Mouse (Mus musculus) liver, embryonic 13.5 days (tissue): Measurements from ENCODE around the gene Ube2h. TPM values are rescaled to one million over a fixed set of nuclear protein-coding genes. Genes with fewer than 3 reads are reported as not detected.
A peak's percentile ranks its signal among the peaks of the same experiment; 100 is the strongest.

Experiments used
- ATAC-seq: fragments of 200-750 bp; cut with Nextera tagmentation; 2 replicates; pipeline ENCODE4 v1.8.0; 2017; ENCODE audit warnings: low read depth, mild to moderate bottlenecking, moderate number of reproducible peaks, moderate library complexity
- DNase-seq: peaks from one replicate; pipeline ENCODE4 v3.0.0; 2022
- H3K27ac ChIP-seq: fragments of 300-500 bp; sonication (generic); 2 replicates; pipeline ENCODE4 v1.5.1; 2015; ENCODE audit warnings: moderate library complexity, mild to moderate bottlenecking, inconsistent platforms
- H3K27me3 ChIP-seq: fragments of 300-500 bp; sonication (generic); 2 replicates; pipeline ENCODE4 v1.6.1; 2015; ENCODE audit warnings: mild to moderate bottlenecking, inconsistent platforms
- H3K36me3 ChIP-seq: fragments of 300-500 bp; sonication (generic); 2 replicates; pipeline ENCODE4 v1.6.1; 2015; ENCODE audit warnings: mild to moderate bottlenecking, inconsistent platforms
- H3K4me1 ChIP-seq: fragments of 300-500 bp; sonication (generic); replicated peaks from 2 replicates; pipeline ENCODE4 v1.6.1; 2015; ENCODE audit warnings: inconsistent platforms
- H3K4me2 ChIP-seq: fragments of 300-500 bp; sonication (generic); 2 replicates; pipeline ENCODE4 v1.6.1; 2015; ENCODE audit warnings: inconsistent platforms, mild to moderate bottlenecking, moderate library complexity
- H3K4me3 ChIP-seq: fragments of 300-500 bp; sonication (generic); replicated peaks from 2 replicates; pipeline ENCODE4 v1.5.1; 2015; ENCODE audit warnings: mild to moderate bottlenecking, inconsistent platforms
- H3K9ac ChIP-seq: fragments of 300-500 bp; sonication (generic); 2 replicates; pipeline ENCODE4 v1.6.1; 2015; ENCODE audit warnings: mild to moderate bottlenecking, inconsistent platforms
- H3K9me3 ChIP-seq: fragments of 300-500 bp; sonication (generic); replicated peaks from 2 replicates; pipeline ENCODE4 v1.6.1; 2016; ENCODE audit warnings: inconsistent platforms
- WGBS: fragments of 180-500 bp; shearing (Covaris S2); methylation state at CpG from one replicate; pipeline ENCODE4 v1.1.7; 2015; ENCODE audit not compliant: insufficient replicate concordance; 5-methylcytosine and 5-hydroxymethylcytosine counted together
- polyA plus RNA-seq: library from polyadenylated mRNA; unstranded; fragments of >200 nt; fragmentation: Nextera tagmentation; extraction: Ambion mirVana; gene quantifications from 2 replicates; pipeline ENCODE4 v1.2.1, GENCODE M21; 2015

The Ube2h gene
- polyA plus RNA-seq = 25.4 and 28.5 TPM in 2 replicates

DNA sequence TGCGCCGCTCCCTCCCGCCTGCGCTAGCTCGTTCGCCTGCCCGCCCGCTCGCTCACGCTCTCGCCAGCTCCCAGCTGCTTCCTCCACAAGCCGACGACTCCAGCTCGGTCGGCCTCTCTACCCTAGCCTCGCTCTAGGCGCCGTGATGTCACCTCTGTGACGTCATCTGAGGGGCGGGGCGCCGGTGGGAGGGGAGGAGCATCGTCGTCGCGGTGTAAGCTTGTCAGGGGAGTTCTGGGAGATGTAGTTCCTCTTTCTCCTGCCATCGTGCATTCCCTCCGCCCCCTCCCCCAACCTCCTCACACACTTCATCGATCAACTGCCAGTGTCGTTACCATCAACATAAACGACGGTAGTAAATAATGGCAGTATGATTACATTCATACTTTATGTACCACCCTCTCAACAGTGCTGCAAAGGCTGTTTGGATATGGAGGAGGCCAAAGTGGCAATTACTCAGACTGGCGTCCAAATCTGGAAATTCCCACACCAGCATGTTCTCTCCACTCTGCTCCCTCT lies at the start of gene Ube2h:
TSS of gene Ube2h (minus strand) at position 141 of the 519 bp plus-strand sequence.
- Histone ChIP-seq H3K9ac (peak within 1 kb of the TSS; percentile 91), H3K27ac (peak within 1 kb of the TSS; percentile 98), H3K4me2 (peak within 1 kb of the TSS; percentile 87), H3K9me3 (no peaks in the 10 kb centered on the region), H3K4me3 (peak within 1 kb of the TSS; percentile 78), H3K27me3 (no peaks in the 10 kb centered on the region), H3K4me1 (peaks cover 86% of the 10 kb centered on the region), H3K36me3 (no peaks in the 10 kb centered on the region)
- DNase-seq (peak; percentile 99), ATAC-seq (peak; percentile 73)
- 1% methylated on average over 33 of the region's 33 CpGs for WGBS

DNA sequence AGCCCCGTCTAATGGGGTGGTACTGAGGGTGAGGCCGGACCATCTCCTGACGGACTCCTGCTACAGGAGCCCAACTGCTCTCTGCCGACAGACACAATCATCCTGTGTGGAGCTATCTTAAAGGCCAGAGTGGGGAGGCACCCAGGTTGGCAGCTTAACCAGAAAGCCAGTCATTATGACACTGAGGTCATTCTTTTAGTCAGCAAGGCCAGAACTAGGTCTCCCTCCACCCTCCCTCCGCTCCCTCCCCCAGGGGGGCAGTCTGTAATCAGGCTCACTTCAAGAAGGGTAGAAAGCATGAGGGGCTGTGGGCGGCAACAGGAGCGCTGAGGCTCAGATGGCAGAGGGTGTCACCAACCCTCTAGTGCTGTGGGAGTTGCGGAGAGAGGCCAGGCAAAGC lies 49.3 kb upstream of the Ube2h start:
- Histone ChIP-seq H3K27me3 (no peaks in the 10 kb centered on the region), H3K4me2 (no peak overlapping the region), H3K4me1 (peaks cover 16% of the 10 kb centered on the region), H3K9me3 (no peaks in the 10 kb centered on the region), H3K27ac (no peak overlapping the region), H3K9ac (no peak overlapping the region), H3K36me3 (no peaks in the 10 kb centered on the region), H3K4me3 (no peak overlapping the region)
- DNase-seq = no peak
- no peak for ATAC-seq
- WGBS = 75% methylated on average over 8 of the region's 8 CpGs

DNA sequence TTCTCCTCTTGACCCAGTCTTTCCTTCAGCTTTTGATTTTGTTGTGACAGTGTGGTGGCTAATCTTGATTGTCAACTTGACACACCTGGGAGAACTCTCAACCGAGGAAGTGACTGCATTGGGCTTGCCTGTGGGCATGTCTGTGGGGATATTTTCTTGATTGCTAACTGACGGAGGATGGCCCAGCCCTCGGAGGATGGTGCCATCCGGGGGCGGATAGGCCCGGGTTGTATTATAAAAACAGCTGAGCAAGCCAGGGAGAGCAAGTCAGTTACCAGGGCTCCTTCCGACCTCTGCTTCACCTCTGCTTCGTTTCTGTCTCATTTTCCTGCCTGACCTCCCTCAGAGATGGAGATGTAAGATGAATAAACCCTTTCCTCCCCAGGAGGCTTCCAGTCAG lies 48.4 kb upstream of the Ube2h start:
- no peak overlapping the region for H3K4me2 ChIP-seq
- no peaks in the 10 kb centered on the region for H3K9me3 ChIP-seq
- H3K4me3 ChIP-seq = no peak overlapping the region
- no peak overlapping the region for H3K9ac ChIP-seq
- 57% methylated on average over 8 of the region's 8 CpGs for WGBS
- H3K27ac ChIP-seq = no peak overlapping the region
- peaks cover 16% of the 10 kb centered on the region for H3K4me1 ChIP-seq
- ATAC-seq (no peak), DNase-seq (no peak)
- H3K36me3 ChIP-seq = no peaks in the 10 kb centered on the region
- no peaks in the 10 kb centered on the region for H3K27me3 ChIP-seq

DNA sequence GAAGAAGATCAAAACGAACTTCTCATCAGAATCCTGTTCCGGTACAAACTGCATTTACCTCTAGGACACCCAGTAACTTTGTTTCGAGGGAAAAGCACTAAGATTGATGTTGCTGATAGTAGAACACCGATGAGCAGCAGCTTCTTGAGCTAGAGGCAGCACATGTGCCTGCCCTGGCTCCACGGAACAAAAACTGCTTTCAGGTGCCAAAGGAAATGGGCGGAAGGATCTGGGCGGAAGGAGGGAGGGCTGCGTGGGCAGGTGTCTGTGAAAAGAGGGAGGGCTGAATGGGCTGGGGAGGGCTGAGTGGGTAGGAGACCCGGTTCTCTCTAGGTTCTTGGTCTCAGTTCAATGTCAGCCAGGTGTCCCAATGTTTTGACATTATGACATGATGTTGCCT lies 47.0 kb upstream of the Ube2h start:
- no peaks in the 10 kb centered on the region for H3K9me3 ChIP-seq
- no peak overlapping the region for H3K4me2 ChIP-seq
- H3K27ac ChIP-seq = no peak overlapping the region
- ATAC-seq (no peak), DNase-seq (no peak)
- no peak overlapping the region for H3K9ac ChIP-seq
- no peaks in the 10 kb centered on the region for H3K27me3 ChIP-seq
- H3K4me1 ChIP-seq = peaks cover 12% of the 10 kb centered on the region
- no peak overlapping the region for H3K4me3 ChIP-seq
- no peaks in the 10 kb centered on the region for H3K36me3 ChIP-seq
- 66% methylated on average over 9 of the region's 9 CpGs for WGBS

DNA sequence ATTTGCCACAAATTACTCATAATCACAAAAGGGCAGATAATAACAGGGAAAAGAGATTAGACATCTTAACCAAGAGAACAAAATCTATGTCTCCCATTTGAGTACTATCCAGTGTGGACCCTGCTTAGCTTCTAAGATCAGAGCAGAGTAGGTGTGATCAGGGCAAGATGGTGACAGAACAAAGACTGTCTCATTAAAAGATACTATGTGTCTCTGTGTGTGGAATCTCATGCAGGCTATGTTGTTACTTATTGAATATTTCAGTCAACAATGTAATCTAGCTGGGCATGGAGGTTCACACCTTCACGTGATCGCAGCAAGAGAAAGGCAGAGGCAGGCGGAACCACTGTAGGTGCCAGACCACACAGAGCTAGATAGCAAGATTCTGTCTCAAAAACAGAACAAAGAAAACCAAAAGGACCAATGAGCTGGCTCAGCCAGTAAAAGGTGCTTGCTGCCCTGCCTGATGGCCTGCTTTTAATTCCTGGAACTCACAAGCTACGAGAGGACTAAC lies 43.0 kb upstream of the Ube2h start:
- Histone ChIP-seq H3K9me3 (no peaks in the 10 kb centered on the region), H3K27ac (no peak overlapping the region), H3K27me3 (no peaks in the 10 kb centered on the region), H3K4me3 (no peak overlapping the region), H3K9ac (no peak overlapping the region), H3K4me2 (no peak overlapping the region), H3K36me3 (no peaks in the 10 kb centered on the region), H3K4me1 (no peaks in the 10 kb centered on the region; the same call in 1 of the 2 replicates)
- ATAC-seq = no peak
- 76% methylated on average over 4 of the region's 4 CpGs for WGBS
- no peak for DNase-seq

DNA sequence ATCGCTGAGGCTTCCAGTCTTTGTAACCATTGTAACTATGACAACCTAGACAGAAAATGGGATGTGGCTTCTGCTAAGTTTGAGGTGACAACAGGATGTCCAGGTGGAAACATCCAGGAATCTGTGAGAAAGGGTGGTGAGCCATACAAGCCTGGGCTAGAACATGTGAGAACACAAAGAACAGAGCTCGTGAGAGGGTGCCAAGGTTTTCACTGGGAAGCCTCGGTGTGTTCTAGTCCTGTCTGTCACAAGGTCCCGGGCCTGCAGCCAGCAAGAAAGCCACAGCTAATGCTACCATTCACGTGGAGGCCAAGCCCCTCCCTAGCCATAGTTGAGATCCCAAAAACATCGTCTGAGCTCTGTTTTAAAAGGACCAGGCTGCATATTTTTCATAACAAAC lies 42.4 kb upstream of the Ube2h start:
- H3K4me3 ChIP-seq = no peak overlapping the region
- H3K27me3 ChIP-seq = no peaks in the 10 kb centered on the region
- no peak overlapping the region for H3K9ac ChIP-seq
- no peak for DNase-seq
- no peaks in the 10 kb centered on the region for H3K36me3 ChIP-seq
- H3K4me2 ChIP-seq = no peak overlapping the region
- WGBS = 63% methylated on average over 6 of the region's 6 CpGs
- no peaks in the 10 kb centered on the region for H3K9me3 ChIP-seq
- no peaks in the 10 kb centered on the region; the same call in 1 of the 2 replicates for H3K4me1 ChIP-seq
- no peak overlapping the region for H3K27ac ChIP-seq
- no peak for ATAC-seq

DNA sequence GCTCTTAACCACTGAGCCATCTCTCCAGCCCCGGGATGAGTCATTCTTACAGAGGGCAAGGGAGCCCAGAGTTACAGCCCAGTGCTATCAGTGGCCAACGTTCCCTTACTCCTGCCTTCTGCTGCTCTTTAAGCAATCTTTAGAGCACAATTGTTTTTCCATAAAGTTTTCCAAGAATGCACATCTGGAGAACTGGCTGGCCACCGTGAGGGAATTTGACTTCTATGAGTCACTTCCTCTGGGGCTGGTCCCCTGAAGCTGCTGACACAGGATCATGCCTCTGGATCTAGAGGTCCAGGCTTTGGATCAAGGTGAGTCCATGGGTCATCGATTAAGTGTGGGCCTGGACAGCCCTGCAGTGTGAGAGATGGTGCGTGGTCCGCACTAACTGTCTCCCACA lies 39.7 kb upstream of the Ube2h start:
- no peak overlapping the region for H3K4me3 ChIP-seq
- DNase-seq (no peak), ATAC-seq (no peak)
- 64% methylated on average over 6 of the region's 6 CpGs for WGBS
- no peaks in the 10 kb centered on the region for H3K9me3 ChIP-seq
- peaks cover 6% of the 10 kb centered on the region; the same call in 1 of the 2 replicates for H3K4me1 ChIP-seq
- no peak overlapping the region for H3K27ac ChIP-seq
- H3K36me3 ChIP-seq = no peaks in the 10 kb centered on the region
- no peak overlapping the region for H3K4me2 ChIP-seq
- no peak overlapping the region for H3K9ac ChIP-seq
- no peaks in the 10 kb centered on the region for H3K27me3 ChIP-seq

DNA sequence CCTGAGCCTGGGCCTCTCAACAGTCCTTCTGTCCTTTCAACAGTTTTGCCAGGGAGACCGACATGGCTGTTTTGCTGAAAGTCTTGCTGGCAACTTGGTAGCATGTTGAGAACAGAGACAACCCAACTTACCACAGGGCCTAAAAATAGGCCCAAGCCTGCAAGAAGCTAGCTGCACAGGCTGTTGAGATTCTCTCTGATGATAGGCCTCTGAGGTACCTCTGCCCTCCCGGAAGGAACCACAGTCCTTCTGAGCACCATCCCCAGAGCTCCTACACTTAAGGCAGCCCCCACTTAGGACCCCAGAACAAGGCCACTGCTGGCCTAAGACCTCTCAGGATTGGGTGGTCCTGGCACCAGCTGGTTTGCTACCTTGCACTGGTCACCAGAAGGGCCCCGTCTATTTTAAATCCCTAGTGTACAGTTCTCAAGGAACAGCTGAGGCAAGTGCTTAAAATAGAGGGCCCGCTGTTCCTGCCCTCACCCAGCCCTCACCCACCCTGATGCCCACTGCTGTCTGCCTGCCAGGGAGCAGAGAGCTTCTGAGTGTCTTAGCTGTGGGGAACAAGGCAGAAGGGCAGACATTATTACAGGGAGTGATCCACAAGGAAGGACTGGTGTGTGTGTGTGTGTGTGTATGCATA lies 36.0 kb upstream of the Ube2h start:
- no peak for ATAC-seq
- WGBS = 42% methylated on average over 4 of the region's 4 CpGs

DNA sequence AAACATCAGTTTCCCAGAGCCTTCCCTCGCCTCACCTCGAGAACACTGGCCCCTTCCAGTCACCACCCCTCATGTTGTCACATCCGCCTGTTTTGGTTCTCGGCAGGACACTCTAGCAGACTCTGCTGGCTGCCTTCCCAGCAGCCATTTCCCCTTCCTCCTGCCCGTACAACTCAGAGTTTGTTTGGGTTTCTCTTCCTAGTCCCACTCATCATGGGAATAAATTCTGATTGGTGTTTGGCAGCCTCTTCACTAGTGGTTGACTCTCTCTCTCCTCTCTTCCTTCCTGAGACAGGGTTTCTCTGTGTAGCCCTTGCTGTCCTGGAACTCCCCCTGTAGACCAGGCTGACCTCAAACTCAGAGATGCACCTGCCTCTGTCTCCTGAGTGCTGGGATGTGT lies 32.6 kb upstream of the Ube2h start:
- no peak overlapping the region for H3K4me3 ChIP-seq
- peak overlapping the region; percentile 41; the same call in 1 of the 2 replicates for H3K4me2 ChIP-seq
- no peaks in the 10 kb centered on the region for H3K9me3 ChIP-seq
- H3K27me3 ChIP-seq = no peaks in the 10 kb centered on the region
- 13% methylated on average over 5 of the region's 5 CpGs for WGBS
- DNase-seq = peak; percentile 8
- no peaks in the 10 kb centered on the region for H3K36me3 ChIP-seq
- 0 out of 2 replicates have a peak overlapping the region, but pooled peaks have one; percentile 12 for H3K9ac ChIP-seq
- no peak overlapping the region for H3K27ac ChIP-seq
- 0 out of 2 replicates have a peak, but pooled peaks have one; percentile 50 for ATAC-seq
- H3K4me1 ChIP-seq = peaks cover 25% of the 10 kb centered on the region

More for the DNA sequence above, 36.0 kb upstream of the Ube2h start:
- H3K4me2 ChIP-seq = no peak overlapping the region
- H3K36me3 ChIP-seq = no peaks in the 10 kb centered on the region
- no peak for DNase-seq
- peaks cover 17% of the 10 kb centered on the region for H3K4me1 ChIP-seq
- H3K9ac ChIP-seq = no peak overlapping the region
- H3K4me3 ChIP-seq = no peak overlapping the region
- H3K27me3 ChIP-seq = no peaks in the 10 kb centered on the region
- H3K27ac ChIP-seq = no peak overlapping the region; the same call in 1 of the 2 replicates
- no peaks in the 10 kb centered on the region for H3K9me3 ChIP-seq

DNA sequence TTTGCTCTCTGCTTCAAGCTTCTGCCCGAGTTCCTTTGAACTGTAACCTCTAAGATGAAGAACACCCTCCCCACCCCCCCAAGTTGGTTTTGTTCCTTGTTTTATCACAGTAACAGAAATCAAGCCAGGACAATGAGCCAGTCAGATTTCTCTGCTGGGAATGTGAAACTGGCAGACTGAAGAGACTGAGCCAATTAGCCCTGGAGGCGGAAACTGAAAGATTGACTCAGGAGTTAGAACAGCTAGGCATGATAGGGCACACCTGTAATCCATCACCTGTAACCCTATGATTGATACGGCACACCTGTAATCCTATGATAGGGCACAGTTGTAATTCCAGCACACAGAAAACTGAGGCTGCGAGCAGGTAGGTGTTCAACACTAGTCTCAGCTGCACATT lies 27.9 kb upstream of the Ube2h start:
- ATAC-seq (no peak), DNase-seq (no peak)
- Histone ChIP-seq H3K4me2 (no peak overlapping the region), H3K4me1 (peaks cover 20% of the 10 kb centered on the region), H3K4me3 (no peak overlapping the region), H3K9me3 (no peaks in the 10 kb centered on the region), H3K27me3 (peaks cover 9% of the 10 kb centered on the region), H3K9ac (no peak overlapping the region), H3K36me3 (no peaks in the 10 kb centered on the region), H3K27ac (no peak overlapping the region)
- WGBS = 63% methylated on average over 4 of the region's 4 CpGs

DNA sequence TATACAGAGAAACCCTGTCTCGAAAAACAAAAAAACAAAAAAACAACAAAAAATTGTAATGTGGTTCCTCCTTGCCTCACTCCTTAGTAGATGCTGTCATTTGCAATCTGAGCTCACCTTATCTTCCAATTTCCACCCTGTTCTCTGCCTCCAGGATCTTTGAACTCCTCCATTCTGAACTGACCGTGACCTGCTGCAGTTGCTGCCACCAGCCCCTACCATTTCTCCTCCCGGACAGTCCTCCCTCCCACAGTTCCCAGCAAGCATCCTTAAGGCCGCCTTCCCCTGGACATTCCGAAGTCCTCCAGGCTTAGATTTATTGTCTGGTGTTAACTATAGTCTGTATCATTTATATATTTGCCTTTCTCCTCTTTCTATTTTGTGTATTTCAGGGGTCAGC lies 26.4 kb upstream of the Ube2h start:
- H3K9ac ChIP-seq = no peak overlapping the region
- no peak overlapping the region for H3K27ac ChIP-seq
- peaks cover 17% of the 10 kb centered on the region for H3K27me3 ChIP-seq
- no peaks in the 10 kb centered on the region for H3K36me3 ChIP-seq
- WGBS = 67% methylated on average over 5 of the region's 5 CpGs
- no peak for DNase-seq
- ATAC-seq = no peak
- no peak overlapping the region for H3K4me2 ChIP-seq
- H3K9me3 ChIP-seq = no peaks in the 10 kb centered on the region
- peaks cover 19% of the 10 kb centered on the region for H3K4me1 ChIP-seq
- H3K4me3 ChIP-seq = no peak overlapping the region
